Mouse (Mus musculus): Measurements from ENCODE around the gene Parp11. TPM values are rescaled to one million over a fixed set of nuclear protein-coding genes. Genes with fewer than 3 reads are reported as not detected.

Parp11 gene
- polyA plus RNA-seq, 1 experiment from 2014 or later, result 17.8 TPM

- WGBS, result 37% methylated on average over 2 of the region's 2 CpGs
These were observed 2.7 kb upstream of the Parp11 start for GRCm38 (mm10) chr6:127443910-127444309.

GRCm38 (mm10) chr6:127444466-127444865 is 2.2 kb upstream of the Parp11 start:
- no peaks in the 10 kb centered on the region; the same call in 1 of the 2 replicates for H3K27me3 ChIP-seq (replicated peaks; ENCODE audit: control insufficient read depth, insufficient read depth, low read length)
- no peak overlapping the region for H3K9ac ChIP-seq (ENCODE audit: low read depth, low read length)
- no peak overlapping the region for H3K4me3 ChIP-seq (ENCODE audit: low read length)
- ATAC-seq, result no peak
- H3K4me2 ChIP-seq (ENCODE audit: low read depth, low read length), result no peak overlapping the region
- H3K36me3 ChIP-seq (ENCODE audit: control insufficient read depth, insufficient read depth, low read length), result no peaks in the 10 kb centered on the region
- no peaks in the 10 kb centered on the region for H3K9me3 ChIP-seq (ENCODE audit: control insufficient read depth, low read length)
- 65% methylated on average over 4 of the region's 4 CpGs for WGBS
- H3K27ac ChIP-seq (ENCODE audit: low read length), result no peak overlapping the region
- H3K4me1 ChIP-seq (ENCODE audit: control insufficient read depth, insufficient read depth, low read length), result no peaks in the 10 kb centered on the region

More at GRCm38 (mm10) chr6:127443910-127444309, 2.7 kb upstream of the Parp11 start:
- H3K4me1 ChIP-seq (ENCODE audit: control insufficient read depth, insufficient read depth, low read length), result no peaks in the 10 kb centered on the region
- H3K4me2 ChIP-seq (ENCODE audit: low read depth, low read length), result no peak overlapping the region
- ATAC-seq, result no peak
- no peaks in the 10 kb centered on the region; the same call in 1 of the 2 replicates for H3K27me3 ChIP-seq (replicated peaks; ENCODE audit: control insufficient read depth, insufficient read depth, low read length)
- H3K36me3 ChIP-seq (ENCODE audit: control insufficient read depth, insufficient read depth, low read length), result no peaks in the 10 kb centered on the region
- H3K9me3 ChIP-seq (ENCODE audit: control insufficient read depth, low read length), result no peaks in the 10 kb centered on the region
- H3K4me3 ChIP-seq (ENCODE audit: low read length), result no peak overlapping the region
- no peak overlapping the region for H3K27ac ChIP-seq (ENCODE audit: low read length)
- H3K9ac ChIP-seq (ENCODE audit: low read depth, low read length), result no peak overlapping the region

- no peak for ATAC-seq
- H3K9ac ChIP-seq (ENCODE audit: low read depth, low read length), result no peak overlapping the region
- no peak overlapping the region for H3K4me3 ChIP-seq (ENCODE audit: low read length)
- no peaks in the 10 kb centered on the region for H3K9me3 ChIP-seq (ENCODE audit: control insufficient read depth, low read length)
- H3K4me1 ChIP-seq (ENCODE audit: control insufficient read depth, insufficient read depth, low read length), result no peaks in the 10 kb centered on the region
- WGBS, result 63% methylated on average over 10 of the region's 10 CpGs
- no peaks in the 10 kb centered on the region for H3K36me3 ChIP-seq (ENCODE audit: control insufficient read depth, insufficient read depth, low read length)
- no peak overlapping the region for H3K4me2 ChIP-seq (ENCODE audit: low read depth, low read length)
- H3K27me3 ChIP-seq (replicated peaks; ENCODE audit: control insufficient read depth, insufficient read depth, low read length), result no peaks in the 10 kb centered on the region; the same call in 1 of the 2 replicates
- H3K27ac ChIP-seq (ENCODE audit: low read length), result no peak overlapping the region
These were observed 1.2 kb downstream of the Parp11 start for GRCm38 (mm10) chr6:127447686-127448460.

GRCm38 (mm10) chr6:127448869-127449268 is 2.2 kb downstream of the Parp11 start:
- no peak overlapping the region for H3K4me3 ChIP-seq (ENCODE audit: low read length)
- H3K9ac ChIP-seq (ENCODE audit: low read depth, low read length), result no peak overlapping the region
- no peak overlapping the region for H3K27ac ChIP-seq (ENCODE audit: low read length)
- 60% methylated on average over 2 of the region's 2 CpGs for WGBS
- H3K36me3 ChIP-seq (ENCODE audit: control insufficient read depth, insufficient read depth, low read length), result no peaks in the 10 kb centered on the region
- H3K9me3 ChIP-seq (ENCODE audit: control insufficient read depth, low read length), result no peaks in the 10 kb centered on the region
- H3K4me1 ChIP-seq (ENCODE audit: control insufficient read depth, insufficient read depth, low read length), result no peaks in the 10 kb centered on the region
- no peaks in the 10 kb centered on the region; the same call in 1 of the 2 replicates for H3K27me3 ChIP-seq (replicated peaks; ENCODE audit: control insufficient read depth, insufficient read depth, low read length)
- no peak overlapping the region for H3K4me2 ChIP-seq (ENCODE audit: low read depth, low read length)
- ATAC-seq, result no peak

- no peak overlapping the region for H3K4me3 ChIP-seq (ENCODE audit: low read length)
- no peak overlapping the region for H3K4me2 ChIP-seq (ENCODE audit: low read depth, low read length)
- H3K4me1 ChIP-seq (ENCODE audit: control insufficient read depth, insufficient read depth, low read length), result no peaks in the 10 kb centered on the region
- WGBS, result 38% methylated on average over 10 of the region's 10 CpGs
- ATAC-seq, result no peak
- no peaks in the 10 kb centered on the region for H3K36me3 ChIP-seq (ENCODE audit: control insufficient read depth, insufficient read depth, low read length)
- H3K27me3 ChIP-seq (replicated peaks; ENCODE audit: control insufficient read depth, insufficient read depth, low read length), result no peaks in the 10 kb centered on the region; the same call in 1 of the 2 replicates
- H3K27ac ChIP-seq (ENCODE audit: low read length), result no peak overlapping the region
- no peaks in the 10 kb centered on the region for H3K9me3 ChIP-seq (ENCODE audit: control insufficient read depth, low read length)
- H3K9ac ChIP-seq (ENCODE audit: low read depth, low read length), result no peak overlapping the region
These were observed 3.1 kb downstream of the Parp11 start for GRCm38 (mm10) chr6:127449531-127450422.

- peak; percentile 99 for ATAC-seq
- Histone ChIP-seq H3K27ac (ENCODE audit: low read length) (peak overlapping the region; percentile 77), H3K9me3 (ENCODE audit: control insufficient read depth, low read length) (no peaks in the 10 kb centered on the region), H3K36me3 (ENCODE audit: control insufficient read depth, insufficient read depth, low read length) (no peaks in the 10 kb centered on the region), H3K4me2 (ENCODE audit: low read depth, low read length) (peak overlapping the region; percentile 73), H3K4me1 (ENCODE audit: control insufficient read depth, insufficient read depth, low read length) (no peaks in the 10 kb centered on the region), H3K4me3 (ENCODE audit: low read length) (peak overlapping the region; percentile 67), H3K9ac (ENCODE audit: low read depth, low read length) (peak overlapping the region; percentile 81), H3K27me3 (replicated peaks; ENCODE audit: control insufficient read depth, insufficient read depth, low read length) (no peaks in the 10 kb centered on the region)
- WGBS, result under 1% methylated on average over 57 of the region's 70 CpGs
These were observed 7.0 kb downstream of the Parp11 start for GRCm38 (mm10) chr6:127453407-127454343.

- ATAC-seq, result no peak
- 29% methylated on average over 10 of the region's 10 CpGs for WGBS
- H3K4me2 ChIP-seq (ENCODE audit: low read depth, low read length), result peak overlapping the region; percentile 73
- H3K27me3 ChIP-seq (replicated peaks; ENCODE audit: control insufficient read depth, insufficient read depth, low read length), result no peaks in the 10 kb centered on the region
- peak overlapping the region; percentile 81 for H3K9ac ChIP-seq (ENCODE audit: low read depth, low read length)
- no peaks in the 10 kb centered on the region for H3K36me3 ChIP-seq (ENCODE audit: control insufficient read depth, insufficient read depth, low read length)
- H3K4me1 ChIP-seq (ENCODE audit: control insufficient read depth, insufficient read depth, low read length), result no peaks in the 10 kb centered on the region
- peak overlapping the region; percentile 67 for H3K4me3 ChIP-seq (ENCODE audit: low read length)
- H3K9me3 ChIP-seq (ENCODE audit: control insufficient read depth, low read length), result no peaks in the 10 kb centered on the region
- no peak overlapping the region for H3K27ac ChIP-seq (ENCODE audit: low read length)
These were observed 7.7 kb downstream of the Parp11 start for GRCm38 (mm10) chr6:127454344-127454707.

- H3K27ac ChIP-seq (ENCODE audit: low read length), result no peak overlapping the region
- H3K27me3 ChIP-seq (replicated peaks; ENCODE audit: control insufficient read depth, insufficient read depth, low read length), result no peaks in the 10 kb centered on the region
- no peak for ATAC-seq
- H3K4me2 ChIP-seq (ENCODE audit: low read depth, low read length), result no peak overlapping the region; the same call in 1 of the 2 replicates
- no peak overlapping the region for H3K4me3 ChIP-seq (ENCODE audit: low read length)
- 78% methylated on average over 6 of the region's 6 CpGs for WGBS
- H3K9me3 ChIP-seq (ENCODE audit: control insufficient read depth, low read length), result no peaks in the 10 kb centered on the region
- H3K4me1 ChIP-seq (ENCODE audit: control insufficient read depth, insufficient read depth, low read length), result no peaks in the 10 kb centered on the region
- H3K36me3 ChIP-seq (ENCODE audit: control insufficient read depth, insufficient read depth, low read length), result no peaks in the 10 kb centered on the region
- no peak overlapping the region for H3K9ac ChIP-seq (ENCODE audit: low read depth, low read length)
These were observed 8.2 kb downstream of the Parp11 start for GRCm38 (mm10) chr6:127454809-127455208.
